ENCODE assay signal across 8 mouse cellular contexts in the genomic region with DNA sequence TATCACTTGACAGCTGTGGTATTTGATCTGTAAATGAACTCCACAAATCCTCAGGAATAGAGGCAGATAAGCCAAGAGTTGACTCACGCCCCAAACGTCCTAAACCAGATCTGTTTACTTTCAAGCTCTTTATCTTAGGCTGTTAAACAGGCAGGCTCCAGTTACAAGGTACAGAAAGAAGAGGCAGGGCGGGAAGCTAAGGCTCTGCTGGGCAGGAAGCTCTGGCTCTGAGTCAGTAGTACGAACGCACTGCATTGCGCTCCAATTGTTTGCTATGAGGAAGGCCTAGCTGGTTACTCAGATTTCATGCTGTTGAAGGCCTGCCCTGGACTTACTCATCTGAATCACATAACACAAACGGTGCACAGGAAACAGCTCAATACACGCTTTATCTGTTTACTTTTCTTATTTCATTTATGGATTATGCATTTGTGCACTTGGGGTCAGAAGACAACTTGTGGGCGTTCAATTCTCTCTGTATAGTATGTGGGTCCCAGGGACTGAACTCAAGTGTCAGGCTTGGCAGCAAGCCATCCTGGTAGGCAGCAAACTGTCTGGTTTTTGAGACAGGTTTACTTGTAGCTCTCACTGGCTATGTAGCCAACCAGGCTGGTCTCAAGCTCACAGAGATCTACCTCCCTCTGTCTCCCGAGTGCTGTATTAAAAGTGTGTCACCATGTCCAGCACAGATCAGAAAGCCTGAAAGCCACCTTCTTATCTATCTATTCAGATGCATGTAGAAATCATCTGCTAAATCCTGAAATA. TPM values are rescaled to one million over a fixed set of nuclear protein-coding genes. Genes with fewer than 3 reads are reported as not detected.
DNase-seq lines count a peak whose midpoint lies in the region; ATAC-seq lines count a peak whose summit lies in the region.
"Had no signal": no experiment of that assay in that cellular context is flagged by ENCODE, and none has a peak within 500 bp of the region (broad histone marks: within the 10 kb centered on the region; RNA-seq: fewer than 3 reads in every experiment).

No protein-coding gene starts in this region.

- 10% methylated on average over 10 of the region's 10 CpGs for WGBS in lung, embryonic 16.5 days
- WGBS in hindbrain, embryonic 14.5 days, result 79% methylated on average over 10 of the region's 10 CpGs

- H3K27me3 ChIP-seq in lung, embryonic 16.5 days (ENCODE audit: control insufficient read depth, insufficient read depth, low read depth, low read length), result no peaks in the 10 kb centered on the region
- H3K27me3 ChIP-seq in hindbrain, embryonic 14.5 days (ENCODE audit: control insufficient read depth, insufficient read depth, low read length), result no peaks in the 10 kb centered on the region

- H3K36me3 ChIP-seq in lung, embryonic 16.5 days (ENCODE audit: control insufficient read depth, insufficient read depth, low read length), result no peaks in the 10 kb centered on the region; the same call in 1 of the 2 replicates
- H3K36me3 ChIP-seq in hindbrain, embryonic 14.5 days (replicated peaks; ENCODE audit: control insufficient read depth, insufficient read depth), result peaks cover 53% of the 10 kb centered on the region

- no peak overlapping the region for H3K4me3 ChIP-seq in lung, embryonic 16.5 days (ENCODE audit: low read length)
- H3K4me3 ChIP-seq in hindbrain, embryonic 14.5 days (replicated peaks; ENCODE audit: low read length), result no peak overlapping the region

- H3K9ac ChIP-seq in lung, embryonic 16.5 days (ENCODE audit: low read length), result 0 out of 2 replicates have a peak overlapping the region, but pooled peaks have one; percentile 34
- no peak overlapping the region for H3K9ac ChIP-seq in hindbrain, embryonic 14.5 days

- H3K4me2 ChIP-seq in lung, embryonic 16.5 days (ENCODE audit: low read depth, low read length), result no peak overlapping the region
- H3K4me2 ChIP-seq in hindbrain, embryonic 14.5 days (replicated peaks), result no peak overlapping the region

- intact Hi-C loops in heart, postnatal 10 days (cut with DNase I), result loop anchor here (10.0 kb wide), 1 partner anchor 174 kb away; no protein-coding TSS in a partner anchor

- peaks cover 28% of the 10 kb centered on the region for H3K4me1 ChIP-seq in lung, embryonic 16.5 days (replicated peaks; ENCODE audit: control insufficient read depth, insufficient read depth, low read length)
- no peaks in the 10 kb centered on the region for H3K4me1 ChIP-seq in hindbrain, embryonic 14.5 days (replicated peaks; ENCODE audit: control insufficient read depth, insufficient read depth, low read length)

- H3K27ac ChIP-seq in lung, embryonic 16.5 days (ENCODE audit: low read length), result peak overlapping the region; percentile 86
- H3K27ac ChIP-seq in hindbrain, embryonic 14.5 days, result no peak overlapping the region

- DNase-seq in Muller cell, postnatal 12 days (ENCODE audit: inconsistent ontology term), result peak; percentile 80
- peak; percentile 28 for DNase-seq in c-Kit-positive CD71-positive TER-119-negative erythroid progenitor cells, embryonic 14.5 days (ENCODE audit: low read depth)
- DNase-seq in heart, postnatal 10 days, result peak; percentile 57 to 70
- DNase-seq in hindbrain, embryonic 14.5 days (ENCODE audit: low spot score), result no peak
- DNase-seq in right cerebral cortex, postnatal 36 days (ENCODE audit: low spot score in 2 of 2), result no peak
- DNase-seq: cerebellum, adult 9-11 months had no signal

- peak; percentile 81 for ATAC-seq in lung, embryonic 16.5 days (ENCODE audit: low read depth)
- no peak for ATAC-seq in activated CD4-positive, CD25-positive, alpha-beta regulatory T cell, adult 4 months
- ATAC-seq in hindbrain, embryonic 14.5 days (ENCODE audit: low FRiP score), result no peak

- no peaks in the 10 kb centered on the region for H3K9me3 ChIP-seq in lung, embryonic 16.5 days (ENCODE audit: control insufficient read depth, low read length)
- no peaks in the 10 kb centered on the region for H3K9me3 ChIP-seq in hindbrain, embryonic 14.5 days (ENCODE audit: control insufficient read depth, low read length)

RNA-seq across cellular contexts. Expression of a gene that starts 31.5 kb away (rescaled TPM):
- total RNA-seq in heart, postnatal 10 days (2021), result 10 to 100 TPM; 13.3 to 15.6 TPM
- polyA plus RNA-seq in lung, embryonic 16.5 days (2015; fragmentation: Nextera tagmentation; extraction: Ambion mirVana), result 14.7 and 15.7 TPM in 2 replicates
- polyA plus RNA-seq in activated CD4-positive, CD25-positive, alpha-beta regulatory T cell, adult 4 months (2017; shearing (Covaris generic)), result 1 to 10 TPM; 4.6 to 4.7 TPM
- polyA plus RNA-seq in hindbrain, embryonic 14.5 days (2014; fragmentation: Nextera tagmentation; extraction: Ambion mirVana), result 18.9 and 20.1 TPM in 2 replicates

RNA-seq across cellular contexts. Expression of a gene that starts 37.6 kb away (rescaled TPM):
- total RNA-seq in heart, postnatal 10 days (2021), result 10 to 100 TPM; 30.2 to 30.7 TPM
- 57.6 and 58.4 TPM in 2 replicates for polyA plus RNA-seq in lung, embryonic 16.5 days (2015; fragmentation: Nextera tagmentation; extraction: Ambion mirVana)
- 10 to 100 TPM; 29.7 to 33.0 TPM for polyA plus RNA-seq in activated CD4-positive, CD25-positive, alpha-beta regulatory T cell, adult 4 months (2017; shearing (Covaris generic))
- polyA plus RNA-seq in hindbrain, embryonic 14.5 days (2014; fragmentation: Nextera tagmentation; extraction: Ambion mirVana), result 108 and 113 TPM in 2 replicates

RNA-seq across cellular contexts. Expression of a gene that starts 42.5 kb away (rescaled TPM):
- 100 to 1,000 TPM; 284 to 289 TPM for total RNA-seq in heart, postnatal 10 days (2021)
- 64.1 and 79.2 TPM in 2 replicates for polyA plus RNA-seq in lung, embryonic 16.5 days (2015; fragmentation: Nextera tagmentation; extraction: Ambion mirVana)
- 1 to 10 TPM in 1 of 2 experiments, not detected in 1; 2.9 TPM for polyA plus RNA-seq in activated CD4-positive, CD25-positive, alpha-beta regulatory T cell, adult 4 months (2017; shearing (Covaris generic))
- 0.33 and 1.8 TPM in 2 replicates for polyA plus RNA-seq in hindbrain, embryonic 14.5 days (2014; fragmentation: Nextera tagmentation; extraction: Ambion mirVana)

Comparison
In these comparisons a context has a peak if more than half of its experiments do, and no peak if none do; other contexts are left out.
1. DNase-seq: peak in Muller cell, postnatal 12 days (single experiment), c-Kit-positive CD71-positive TER-119-negative erythroid progenitor cells, embryonic 14.5 days (single experiment) and heart, postnatal 10 days (2 of 2); none in hindbrain, embryonic 14.5 days (single experiment) and right cerebral cortex, postnatal 36 days (0 of 2).
2. RNA of a gene that starts 42.5 kb away (polyA plus RNA-seq): 64.1 to 79.2 TPM in lung, embryonic 16.5 days; 2.9 TPM in activated CD4-positive, CD25-positive, alpha-beta regulatory T cell, adult 4 months and 0.33 to 1.8 TPM in hindbrain, embryonic 14.5 days; every median in the first group is over 10 times any median in the second.